Mouse (Mus musculus) thymus, postnatal 25 days (tissue): ENCODE results near the gene Clec18a.
"Not testable (repeated sequence)": the region's sequence is repeated elsewhere in the genome, so short reads cannot be mapped to it uniquely, and the experiment has no call there.

Source experiments
- DNase-seq: peaks from one replicate; pipeline ENCODE4 v3.0.0; 2022

Clec18a gene

GRCm38 (mm10) chr8:111055661-111056060 is 36.6 kb downstream of the Clec18a start:
- no peak for DNase-seq

GRCm38 (mm10) chr8:111055031-111055634 is 37.1 kb downstream of the Clec18a start:
- DNase-seq = no peak

- DNase-seq = no peak
Observed at GRCm38 (mm10) chr8:111053827-111054518, 38.3 kb downstream of the Clec18a start.

GRCm38 (mm10) chr8:111049106-111049505 is 43.1 kb downstream of the Clec18a start:
- DNase-seq = no peak

- peak; percentile 38 for DNase-seq
Observed at GRCm38 (mm10) chr8:111048694-111049093, 43.5 kb downstream of the Clec18a start.

- DNase-seq = no peak
Observed at GRCm38 (mm10) chr8:111044003-111044734, 48.1 kb downstream of the Clec18a start.

GRCm38 (mm10) chr8:111042546-111042945 is 49.7 kb downstream of the Clec18a start:
- no peak for DNase-seq

- no peak for DNase-seq
Observed at GRCm38 (mm10) chr8:111036591-111036990, 55.6 kb downstream of the Clec18a start.

GRCm38 (mm10) chr8:111034276-111034675 is 58.0 kb downstream of the Clec18a start:
- no peak for DNase-seq

GRCm38 (mm10) chr8:111033482-111034215 is 58.6 kb downstream of the Clec18a start:
- peak; percentile 95 for DNase-seq

GRCm38 (mm10) chr8:111032916-111033315 is 59.3 kb downstream of the Clec18a start, which contains the start of gene Aars:
Gene Aars, plus strand, starts transcription at chr8:111033144.
- DNase-seq = no peak

GRCm38 (mm10) chr8:111031572-111031971 is 60.7 kb downstream of the Clec18a start, which contains the start of gene Ddx19b:
Gene Ddx19b, minus strand, starts transcription at chr8:111031751.
- DNase-seq = no peak

GRCm38 (mm10) chr8:111030045-111030444 is 62.2 kb downstream of the Clec18a start:
- no peak for DNase-seq

GRCm38 (mm10) chr8:111029589-111029988 is 62.6 kb downstream of the Clec18a start:
- no peak for DNase-seq

GRCm38 (mm10) chr8:111027391-111027937 is 64.8 kb downstream of the Clec18a start:
- DNase-seq = peak; percentile 79

- not testable (repeated sequence) for DNase-seq
Observed at GRCm38 (mm10) chr8:111026609-111027008, 65.6 kb downstream of the Clec18a start.

- DNase-seq = not testable (repeated sequence)
Observed at GRCm38 (mm10) chr8:111010230-111010991, 81.8 kb downstream of the Clec18a start.
